Mouse (Mus musculus) cortical plate, adult 2 months (tissue): ENCODE data around the gene Skor1.

Experiments used
- CTCF ChIP-seq: fragments of 200-500 bp; IDR thresholded peaks from 2 replicates; pipeline ENCODE4 v1.5.1; 2011; ENCODE audit warnings: mild to moderate bottlenecking, control low read depth, low read length; ENCODE audit not compliant: insufficient read depth; ENCODE audit errors: extremely low read depth
- POLR2A ChIP-seq: fragments of 200-500 bp; IDR thresholded peaks from 2 replicates; pipeline ENCODE4 v1.6.1; 2011; ENCODE audit warnings: mild to moderate bottlenecking, low read length, control low read depth; ENCODE audit not compliant: insufficient read depth; ENCODE audit errors: extremely low read depth

- TF ChIP-seq CTCF (no peak), POLR2A (no peak)
Measured at GRCm38 (mm10) chr9:63183864-63184263, 35.1 kb upstream of the Skor1 start.
